Comparison of ENCODE assay signal across 20 mouse cellular contexts in genomic region chr8:118709366-118709765, GRCm38 (mm10).
"Had no signal": no experiment of that assay in that cellular context is flagged by ENCODE, and none has a peak within 500 bp of the region (broad histone marks: within the 10 kb centered on the region; RNA-seq: fewer than 3 reads in every experiment).

No protein-coding gene starts in this region.

- H3K27me3 ChIP-seq: heart, embryonic 13.5 days; heart, embryonic 15.5 days; hindbrain, embryonic 12.5 days; intestine, embryonic 15.5 days; limb, embryonic 12.5 days; liver, embryonic 13.5 days; liver, embryonic 15.5 days had no signal

- DNase-seq: gastrocnemius, postnatal 25 days; heart, postnatal 4 days; kidney, adult 18-20 months; kidney, adult 8-10 months; kidney, postnatal 10 days; kidney, postnatal 25 days; kidney, postnatal 4 days; liver; liver, embryonic 13.5 days had no signal

- H3K27ac ChIP-seq: heart, embryonic 13.5 days; heart, embryonic 15.5 days; hindbrain, embryonic 10.5 days; hindbrain, embryonic 12.5 days; hindbrain, embryonic 14.5 days; intestine, embryonic 15.5 days; layer of hippocampus, adult 2 months; left cerebral cortex, adult 2 months; limb, embryonic 10.5 days; limb, embryonic 12.5 days; liver, embryonic 13.5 days; liver, embryonic 15.5 days had no signal

- H3K9me3 ChIP-seq: heart, embryonic 15.5 days; intestine, embryonic 15.5 days; limb, embryonic 10.5 days; limb, embryonic 12.5 days; liver, embryonic 13.5 days; liver, embryonic 15.5 days had no signal

- H3K4me1 ChIP-seq: hindbrain, embryonic 10.5 days; hindbrain, embryonic 12.5 days; intestine, embryonic 15.5 days; limb, embryonic 10.5 days; limb, embryonic 12.5 days; liver, embryonic 15.5 days had no signal

- H3K4me3 ChIP-seq: heart, embryonic 13.5 days; heart, embryonic 15.5 days; hindbrain, embryonic 10.5 days; hindbrain, embryonic 12.5 days; intestine, embryonic 15.5 days; layer of hippocampus, adult 2 months; left cerebral cortex, adult 2 months; limb, embryonic 10.5 days; limb, embryonic 12.5 days; liver, embryonic 13.5 days; liver, embryonic 15.5 days had no signal

- H3K36me3 ChIP-seq: heart, embryonic 15.5 days; hindbrain, embryonic 10.5 days; hindbrain, embryonic 12.5 days; intestine, embryonic 15.5 days; limb, embryonic 10.5 days; limb, embryonic 12.5 days; liver, embryonic 13.5 days; liver, embryonic 15.5 days had no signal
